Mouse (Mus musculus) MEL (cell line): ENCODE measurements around the gene Erfe. TPM values are rescaled to one million over a fixed set of nuclear protein-coding genes. Genes with fewer than 3 reads are reported as not detected.
A peak's percentile ranks its signal among the peaks of the same experiment; 100 is the strongest.

ENCODE experiments used
- DNase-seq: peaks from one replicate; pipeline ENCODE4 v3.0.0; 2011; ENCODE audit warnings: low read depth, low spot score
- H3K27ac ChIP-seq: 2 replicates; pipeline ENCODE4 v1.5.1; 2012; ENCODE audit warnings: low read depth, mild to moderate bottlenecking, control low read depth, low read length, moderate library complexity; ENCODE audit not compliant: control insufficient read depth
- H3K27me3 ChIP-seq, 2 experiments: fragments of 150-350 bp in 1 of 2; sonication (generic) in 1 of 2; 2 replicates each; pipeline ENCODE4 v1.6.1; 2012; ENCODE audit warnings: low read length in 2 of 2, mild to moderate bottlenecking in 2 of 2, improper control_type of control experiment in 1 of 2, moderate library complexity in 1 of 2; ENCODE audit not compliant: insufficient read depth in 2 of 2, control insufficient read depth in 1 of 2
- H3K36me3 ChIP-seq, 2 experiments: 2 replicates each; pipeline ENCODE4 v1.6.1; 2012 to 2014; ENCODE audit warnings: low read length in 2 of 2, improper control_type of control experiment in 1 of 2, inconsistent platforms in 1 of 2, mild to moderate bottlenecking in 1 of 2; ENCODE audit not compliant: insufficient read depth in 2 of 2, control insufficient read depth in 1 of 2
- H3K4me1 ChIP-seq, 2 experiments: fragments of 150-350 bp in 1 of 2; sonication (generic) in 1 of 2; 2 replicates each; pipeline ENCODE4 v1.6.1; 2012; ENCODE audit warnings: low read length in 2 of 2, improper control_type of control experiment in 1 of 2, mild to moderate bottlenecking in 1 of 2; ENCODE audit not compliant: insufficient read depth in 2 of 2, control insufficient read depth in 1 of 2
- H3K4me3 ChIP-seq, 2 experiments: fragments of 150-350 bp in 1 of 2; sonication (generic) in 1 of 2; 2 replicates each; pipeline ENCODE4 v1.5.1; 2012; ENCODE audit warnings: low read depth in 2 of 2, low read length in 2 of 2, mild to moderate bottlenecking in 2 of 2, moderate library complexity in 2 of 2, control low read depth in 1 of 2, improper control_type of control experiment in 1 of 2; ENCODE audit not compliant: control insufficient read depth in 1 of 2, insufficient read depth in 1 of 2
- H3K79me2 ChIP-seq: 2 replicates; pipeline ENCODE4 v1.6.1; 2012; ENCODE audit warnings: mild to moderate bottlenecking, low read length, moderate library complexity; ENCODE audit not compliant: control insufficient read depth, poor library complexity, insufficient read depth
- H3K9ac ChIP-seq: 2 replicates; pipeline ENCODE4 v1.6.1; 2012; ENCODE audit warnings: low read depth, mild to moderate bottlenecking, control low read depth, low read length, moderate library complexity; ENCODE audit not compliant: control insufficient read depth, poor library complexity, severe bottlenecking
- H3K9me3 ChIP-seq: fragments of 150-350 bp; sonication (generic); replicated peaks from 2 replicates; pipeline ENCODE4 v1.6.1; 2012; ENCODE audit warnings: mild to moderate bottlenecking, low read length, improper control_type of control experiment, moderate library complexity; ENCODE audit not compliant: insufficient read depth
- BHLHE40 ChIP-seq: IDR thresholded peaks from 2 replicates; pipeline ENCODE4 v1.6.1; 2012; ENCODE audit warnings: low read depth, mild to moderate bottlenecking, inconsistent platforms, low read length, improper control_type of control experiment, borderline replicate concordance
- ELF1 ChIP-seq: IDR thresholded peaks from 2 replicates; pipeline ENCODE4 v1.6.1; 2014; ENCODE audit warnings: low read depth, mild to moderate bottlenecking, inconsistent platforms, low read length, improper control_type of control experiment, moderate library complexity
- EP300 ChIP-seq, 2 experiments: IDR thresholded peaks; 2 replicates each; pipeline ENCODE4 v1.6.1; 2011; ENCODE audit warnings: improper control_type of control experiment in 2 of 2, low read length in 2 of 2, low read depth in 1 of 2, mild to moderate bottlenecking in 1 of 2
- GABPA ChIP-seq: IDR thresholded peaks from 2 replicates; pipeline ENCODE4 v1.6.1; 2012; ENCODE audit warnings: low read depth, mild to moderate bottlenecking, inconsistent platforms, low read length, improper control_type of control experiment, moderate library complexity
- GATA1 ChIP-seq: IDR thresholded peaks from 2 replicates; pipeline ENCODE4 v1.6.1; 2011; ENCODE audit warnings: low read depth, low read length, improper control_type of control experiment
- HCFC1 ChIP-seq: IDR thresholded peaks from 2 replicates; pipeline ENCODE4 v1.6.1; 2012; ENCODE audit warnings: low read depth, mild to moderate bottlenecking, inconsistent platforms, low read length, improper control_type of control experiment, moderate library complexity
- JUND ChIP-seq: IDR thresholded peaks from 2 replicates; pipeline ENCODE4 v1.6.1; 2011; ENCODE audit warnings: low read depth, mild to moderate bottlenecking, improper control_type of control experiment, low read length
- KAT2A ChIP-seq: conservative IDR thresholded peaks from 2 replicates; pipeline ENCODE4 v1.6.1; 2012; ENCODE audit warnings: low read depth, low read length, improper control_type of control experiment, inconsistent platforms
- MAX ChIP-seq: IDR thresholded peaks from 2 replicates; pipeline ENCODE4 v1.6.1; 2011; ENCODE audit warnings: low read length, improper control_type of control experiment
- MAZ ChIP-seq: IDR thresholded peaks from 2 replicates; pipeline ENCODE4 v1.6.1; 2012; ENCODE audit warnings: low read depth, mild to moderate bottlenecking, inconsistent platforms, low read length, improper control_type of control experiment
- MXI1 ChIP-seq: IDR thresholded peaks from 2 replicates; pipeline ENCODE4 v1.6.1; 2011; ENCODE audit warnings: mild to moderate bottlenecking, low read depth, low read length, improper control_type of control experiment
- MYC ChIP-seq: IDR thresholded peaks from 2 replicates; pipeline ENCODE4 v1.6.1; 2011; ENCODE audit warnings: low read depth, mild to moderate bottlenecking, low read length, improper control_type of control experiment, moderate library complexity
- NELFE ChIP-seq: IDR thresholded peaks from 2 replicates; pipeline ENCODE4 v1.6.1; 2011; ENCODE audit warnings: low read depth, low read length, improper control_type of control experiment
- NRF1 ChIP-seq: IDR thresholded peaks from 2 replicates; pipeline ENCODE4 v1.6.1; 2014; ENCODE audit warnings: low read depth, mild to moderate bottlenecking, inconsistent platforms, low read length, improper control_type of control experiment, moderate library complexity; ENCODE audit not compliant: poor library complexity, insufficient read depth, severe bottlenecking
- POLR2A ChIP-seq, 2 experiments: IDR thresholded peaks; 2 replicates each; pipeline ENCODE4 v1.6.1; 2011 to 2012; ENCODE audit warnings: low read length in 2 of 2, mild to moderate bottlenecking in 2 of 2, control low read depth in 1 of 2, improper control_type of control experiment in 1 of 2, low read depth in 1 of 2, moderate library complexity in 1 of 2; ENCODE audit not compliant: control insufficient read depth in 1 of 2, insufficient read depth in 1 of 2, poor library complexity in 1 of 2
- POLR2AphosphoS5 ChIP-seq: IDR thresholded peaks from 2 replicates; pipeline ENCODE4 v1.6.1; 2012; ENCODE audit warnings: low read depth, borderline replicate concordance, mild to moderate bottlenecking, inconsistent platforms, low read length, moderate library complexity, mixed read lengths
- RAD21 ChIP-seq: IDR thresholded peaks from 2 replicates; pipeline ENCODE4 v1.6.1; 2011; ENCODE audit warnings: mild to moderate bottlenecking, low read depth, low read length, improper control_type of control experiment
- RCOR1 ChIP-seq: IDR thresholded peaks from 2 replicates; pipeline ENCODE4 v1.6.1; 2012; ENCODE audit warnings: low read depth, mild to moderate bottlenecking, inconsistent platforms, low read length, improper control_type of control experiment
- SMC3 ChIP-seq: IDR thresholded peaks from 2 replicates; pipeline ENCODE4 v1.6.1; 2011; ENCODE audit warnings: low read depth, low read length, improper control_type of control experiment
- TCF12 ChIP-seq: IDR thresholded peaks from 2 replicates; pipeline ENCODE4 v1.6.1; 2014; ENCODE audit warnings: low read depth, mild to moderate bottlenecking, inconsistent platforms, low read length, improper control_type of control experiment, moderate library complexity
- USF2 ChIP-seq, 2 experiments: IDR thresholded peaks; 2 replicates each; pipeline ENCODE4 v1.6.1; 2011 to 2012; ENCODE audit warnings: improper control_type of control experiment in 2 of 2, low read length in 2 of 2, borderline replicate concordance in 1 of 2, inconsistent platforms in 1 of 2, low read depth in 1 of 2, mild to moderate bottlenecking in 1 of 2; ENCODE audit not compliant: insufficient read depth in 1 of 2
- ZC3H11A ChIP-seq: IDR thresholded peaks from 2 replicates; pipeline ENCODE4 v1.6.1; 2012; ENCODE audit warnings: low read depth, mild to moderate bottlenecking, inconsistent platforms, low read length, improper control_type of control experiment
- polyA plus RNA-seq, 2 experiments: library from polyadenylated mRNA; stranded (reverse) in 1 of 2; unstranded in 1 of 2; fragments of >175 nt in 1 of 2; fragments of >200 nt in 1 of 2; gene quantifications; 2 replicates each; pipeline versions ENCODE4 v1.2.1 to v1.2.4; 2012; ENCODE audit warnings: low replicate concordance in 2 of 2, low read depth in 1 of 2; ENCODE audit not compliant: insufficient read length in 2 of 2, insufficient read depth in 1 of 2, missing spikeins in 1 of 2
- total RNA-seq: library from RNA; depleted of rRNA; stranded (reverse); fragments of 300-350 nt; gene quantifications from 2 replicates; pipeline ENCODE4 v1.2.3, GENCODE M21; 2012

Gene Erfe
- total and polyA plus RNA-seq, 3 experiments = 4.6 to 9.1 TPM; not detected in 1

DNA sequence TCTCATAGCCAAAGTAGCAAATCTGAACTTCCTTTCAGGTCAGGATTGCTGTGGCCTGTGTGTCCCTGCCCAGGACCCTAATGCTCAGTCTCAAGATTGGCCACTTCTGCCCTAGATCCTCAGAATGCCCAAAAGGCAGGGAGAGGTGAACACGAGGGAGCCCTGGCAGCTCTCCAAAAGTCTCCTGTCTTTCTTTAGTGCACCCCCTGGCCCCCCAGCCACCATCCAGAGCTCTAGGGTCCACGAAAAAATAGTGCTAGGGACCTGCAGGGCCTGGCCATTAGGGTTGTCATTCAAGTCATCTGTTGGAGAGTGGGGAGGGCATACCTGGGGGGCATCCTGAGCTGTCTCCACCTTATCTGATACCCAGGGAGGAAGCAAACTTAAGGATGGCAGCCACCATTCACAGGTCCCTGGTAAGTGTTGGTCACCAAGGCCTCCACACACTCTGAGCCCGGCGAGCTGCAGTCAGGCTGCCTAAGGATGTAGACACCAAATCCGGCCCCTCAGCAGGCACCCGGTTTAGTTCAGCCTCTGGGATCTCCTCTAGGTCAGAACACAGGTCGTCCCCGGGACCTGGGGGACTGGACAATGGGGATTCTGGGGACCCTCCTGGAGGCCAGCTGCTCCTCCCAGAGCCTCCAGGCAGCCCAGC lies 45.5 kb downstream of the Erfe start:
- H3K4me3 ChIP-seq = no peak overlapping the region; a peak in 2 of 4 replicates
- H3K9me3 ChIP-seq = no peaks in the 10 kb centered on the region

DNA sequence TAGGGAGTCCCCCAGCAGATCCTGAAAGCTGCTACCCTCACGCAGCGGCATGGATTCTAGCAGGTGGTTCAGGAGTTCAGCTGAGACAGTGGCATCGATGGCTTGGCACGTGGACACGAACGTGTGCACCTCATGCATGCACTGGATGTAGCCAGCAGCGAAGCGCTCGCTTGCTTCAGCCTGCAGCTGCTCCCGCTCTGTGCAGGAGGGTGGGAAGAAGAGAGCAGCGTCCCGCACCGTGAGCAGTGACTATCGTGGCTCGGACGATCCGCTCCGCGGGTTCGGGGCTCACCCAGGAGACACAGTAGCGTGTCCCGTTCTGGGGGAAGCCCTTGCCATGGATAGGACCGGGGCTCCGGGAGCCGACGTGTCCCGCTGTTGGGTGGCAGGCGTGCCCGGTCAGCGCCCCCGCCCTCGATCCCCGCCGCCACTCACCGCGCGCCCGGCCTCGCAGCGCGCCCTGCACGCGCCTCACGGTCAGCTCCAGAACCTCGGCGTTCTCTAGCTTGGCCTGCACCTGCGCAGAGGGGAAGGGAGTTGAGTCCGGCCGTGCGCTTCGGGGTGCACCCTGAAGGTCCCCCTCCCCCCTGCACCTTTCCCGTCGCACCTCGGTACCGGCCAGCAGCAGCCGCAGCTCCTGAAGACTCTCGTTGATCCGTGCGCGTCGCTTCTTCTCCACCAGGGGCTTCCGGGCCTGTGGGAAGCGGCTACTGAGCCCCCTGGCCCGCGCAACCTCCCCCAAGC lies 46.2 kb downstream of the Erfe start:
- H3K27me3 ChIP-seq = no peaks in the 10 kb centered on the region
- no peak overlapping the region for H3K27ac ChIP-seq
- DNase-seq = no peak

More for the DNA sequence above, 45.5 kb downstream of the Erfe start:
- no peak overlapping the region for H3K27ac ChIP-seq
- no peak for TF ChIP-seq NELFE
- no peak for TF ChIP-seq USF2 (IDR thresholded peaks at IDR 0.05; ENCODE audit: borderline replicate concordance in 1 of 2, insufficient read depth in 1 of 2, low read depth in 1 of 2, low read length in 2 of 2)
- TF ChIP-seq ELF1 = no peak
- TF ChIP-seq KAT2A = no peak
- no peak for TF ChIP-seq RCOR1
- no peak for TF ChIP-seq MAZ
- TF ChIP-seq ZC3H11A = no peak
- no peak for TF ChIP-seq POLR2A (IDR thresholded peaks at IDR 0.05; ENCODE audit: control insufficient read depth in 1 of 2, insufficient read depth in 1 of 2, low read depth in 1 of 2, low read length in 2 of 2, poor library complexity in 1 of 2)
- no peak for TF ChIP-seq HCFC1
- TF ChIP-seq BHLHE40 = no peak
- no peak for TF ChIP-seq POLR2AphosphoS5
- TF ChIP-seq MAX = no peak
- H3K9ac ChIP-seq = no peak overlapping the region
- no peaks in the 10 kb centered on the region for H3K36me3 ChIP-seq
- H3K79me2 ChIP-seq = peaks cover 3% of the 10 kb centered on the region
- H3K27me3 ChIP-seq = no peaks in the 10 kb centered on the region
- peaks cover 0 to 4% of the 10 kb centered on the region in 2 experiments; a peak in 2 of 4 replicates for H3K4me1 ChIP-seq
- DNase-seq = no peak

More for the DNA sequence above, 46.2 kb downstream of the Erfe start:
- Histone ChIP-seq H3K4me3 (peak overlapping the region; percentile 75 to 85), H3K9me3 (no peaks in the 10 kb centered on the region), H3K36me3 (no peaks in the 10 kb centered on the region), H3K79me2 (peaks cover 3% of the 10 kb centered on the region), H3K4me1 (peaks cover 0 to 4% of the 10 kb centered on the region in 2 experiments; a peak in 2 of 4 replicates), H3K9ac (peak overlapping the region; percentile 89)
- no peak for TF ChIP-seq JUND
- no peak for TF ChIP-seq GATA1
- no peak for TF ChIP-seq EP300 (IDR thresholded peaks at IDR 0.05; ENCODE audit: low read depth in 1 of 2, low read length in 2 of 2)
- TF ChIP-seq MAZ = no peak
- no peak for TF ChIP-seq MYC
- TF ChIP-seq ELF1 = no peak
- no peak for TF ChIP-seq TCF12
- peak; percentile 57 for TF ChIP-seq MAX
- no peak for TF ChIP-seq KAT2A
- no peak for TF ChIP-seq POLR2A (IDR thresholded peaks at IDR 0.05; ENCODE audit: control insufficient read depth in 1 of 2, insufficient read depth in 1 of 2, low read depth in 1 of 2, low read length in 2 of 2, poor library complexity in 1 of 2)
- TF ChIP-seq RAD21 = no peak
- TF ChIP-seq GABPA = no peak
- TF ChIP-seq MXI1 = peak; percentile 16; the same call in 1 of the 2 replicates
- TF ChIP-seq BHLHE40 = no peak
- TF ChIP-seq SMC3 = no peak
- peak; percentile 72 for TF ChIP-seq NRF1
